Mouse (Mus musculus) forebrain, embryonic 15.5 days (tissue): ENCODE results near the gene Il16. TPM values are rescaled to one million over a fixed set of nuclear protein-coding genes. Genes with fewer than 3 reads are reported as not detected.
"Not testable (repeated sequence)": the region's sequence is repeated elsewhere in the genome, so short reads cannot be mapped to it uniquely, and the experiment has no call there.

Source experiments
- ATAC-seq: fragments of 200-750 bp; cut with Nextera tagmentation; replicated peaks from 2 replicates; pipeline ENCODE4 v1.8.0; 2017; ENCODE audit warnings: mild to moderate bottlenecking, moderate TSS enrichment, moderate library complexity
- H3K27ac ChIP-seq: fragments of 300-500 bp; sonication (generic); replicated peaks from 2 replicates; pipeline ENCODE4 v1.5.1; 2015; ENCODE audit warnings: mild to moderate bottlenecking, inconsistent platforms
- H3K27me3 ChIP-seq: fragments of 300-500 bp; sonication (generic); 2 replicates; pipeline ENCODE4 v1.6.1; 2015; ENCODE audit warnings: inconsistent platforms
- H3K36me3 ChIP-seq: fragments of 300-500 bp; sonication (generic); 2 replicates; pipeline ENCODE4 v1.6.1; 2015; ENCODE audit warnings: mild to moderate bottlenecking, inconsistent platforms
- H3K4me1 ChIP-seq: fragments of 300-500 bp; sonication (generic); 2 replicates; pipeline ENCODE4 v1.6.1; 2015; ENCODE audit warnings: inconsistent platforms
- H3K4me2 ChIP-seq: fragments of 300-500 bp; sonication (generic); replicated peaks from 2 replicates; pipeline ENCODE4 v1.6.1; 2015; ENCODE audit warnings: mild to moderate bottlenecking, inconsistent platforms
- H3K4me3 ChIP-seq: fragments of 300-500 bp; sonication (generic); 2 replicates; pipeline ENCODE4 v1.5.1; 2015; ENCODE audit warnings: mild to moderate bottlenecking, inconsistent platforms
- H3K9ac ChIP-seq: fragments of 300-500 bp; sonication (generic); replicated peaks from 2 replicates; pipeline ENCODE4 v1.6.1; 2015; ENCODE audit warnings: mild to moderate bottlenecking, inconsistent platforms
- H3K9me3 ChIP-seq: fragments of 300-500 bp; sonication (generic); 2 replicates; pipeline ENCODE4 v1.6.1; 2016; ENCODE audit warnings: inconsistent platforms
- WGBS: fragments of 180-500 bp; shearing (Covaris S2); methylation state at CpG from one replicate; pipeline ENCODE4 v1.1.7; 2015; ENCODE audit warnings: mixed read lengths; 5-methylcytosine and 5-hydroxymethylcytosine counted together
- polyA plus RNA-seq: library from polyadenylated mRNA; unstranded; fragments of >200 nt; fragmentation: Nextera tagmentation; extraction: Ambion mirVana; gene quantifications from 2 replicates; pipeline ENCODE4 v1.2.1, GENCODE M21; 2015

Il16 gene
- polyA plus RNA-seq, 1 experiment from 2014 or later, result 1.0 TPM

- no peak for ATAC-seq
- H3K4me2 ChIP-seq, result no peak overlapping the region
- no peak overlapping the region for H3K9ac ChIP-seq
- H3K27ac ChIP-seq, result no peak overlapping the region
- no peaks in the 10 kb centered on the region for H3K4me1 ChIP-seq
- WGBS, result 66% methylated on average over 1 of the region's 1 CpGs
- H3K36me3 ChIP-seq, result no peaks in the 10 kb centered on the region
- H3K9me3 ChIP-seq, result no peaks in the 10 kb centered on the region
- no peaks in the 10 kb centered on the region for H3K27me3 ChIP-seq
- no peak overlapping the region for H3K4me3 ChIP-seq
These were observed 31.9 kb downstream of the Il16 start for GRCm38 (mm10) chr7:83713639-83714038.

GRCm38 (mm10) chr7:83711676-83712259 lies 33.8 kb downstream of the Il16 start:
- not testable (repeated sequence) for H3K9me3 ChIP-seq, H3K4me1 ChIP-seq, H3K9ac ChIP-seq, H3K27ac ChIP-seq, ATAC-seq, H3K27me3 ChIP-seq, H3K4me3 ChIP-seq, H3K4me2 ChIP-seq, H3K36me3 ChIP-seq
- WGBS, result 81% methylated on average over 10 of the region's 10 CpGs

GRCm38 (mm10) chr7:83703046-83703775 lies 42.3 kb downstream of the Il16 start:
- H3K4me3 ChIP-seq, result no peak overlapping the region
- no peak overlapping the region for H3K4me2 ChIP-seq
- H3K36me3 ChIP-seq, result no peaks in the 10 kb centered on the region
- H3K9ac ChIP-seq, result no peak overlapping the region
- H3K27me3 ChIP-seq, result no peaks in the 10 kb centered on the region
- H3K27ac ChIP-seq, result no peak overlapping the region
- no peaks in the 10 kb centered on the region for H3K9me3 ChIP-seq
- H3K4me1 ChIP-seq, result no peaks in the 10 kb centered on the region
- WGBS, result 69% methylated on average over 9 of the region's 9 CpGs
- ATAC-seq, result no peak

- ATAC-seq, result no peak
- Histone ChIP-seq H3K27ac (no peak overlapping the region), H3K27me3 (no peaks in the 10 kb centered on the region), H3K9ac (no peak overlapping the region), H3K36me3 (no peaks in the 10 kb centered on the region), H3K4me2 (no peak overlapping the region), H3K9me3 (no peaks in the 10 kb centered on the region), H3K4me1 (no peaks in the 10 kb centered on the region), H3K4me3 (no peak overlapping the region)
- WGBS, result 91% methylated on average over 6 of the region's 6 CpGs
These were observed 46.3 kb downstream of the Il16 start for GRCm38 (mm10) chr7:83699066-83699745.

GRCm38 (mm10) chr7:83695449-83696212 lies 49.9 kb downstream of the Il16 start:
- no peaks in the 10 kb centered on the region for H3K36me3 ChIP-seq
- H3K27ac ChIP-seq, result no peak overlapping the region
- no peak overlapping the region for H3K4me3 ChIP-seq
- H3K27me3 ChIP-seq, result no peaks in the 10 kb centered on the region
- no peak overlapping the region for H3K4me2 ChIP-seq
- ATAC-seq, result 0 out of 2 replicates have a peak, but pooled peaks have one; percentile 11
- no peak overlapping the region for H3K9ac ChIP-seq
- no peaks in the 10 kb centered on the region for H3K4me1 ChIP-seq
- H3K9me3 ChIP-seq, result no peaks in the 10 kb centered on the region
- 31% methylated on average over 6 of the region's 6 CpGs for WGBS

- no peaks in the 10 kb centered on the region for H3K36me3 ChIP-seq
- H3K9me3 ChIP-seq, result no peaks in the 10 kb centered on the region
- no peaks in the 10 kb centered on the region for H3K27me3 ChIP-seq
- H3K4me2 ChIP-seq, result no peak overlapping the region
- H3K9ac ChIP-seq, result no peak overlapping the region
- WGBS, result 55% methylated on average over 6 of the region's 6 CpGs
- H3K4me1 ChIP-seq, result no peaks in the 10 kb centered on the region
- no peak overlapping the region for H3K4me3 ChIP-seq
- ATAC-seq, result no peak
- no peak overlapping the region for H3K27ac ChIP-seq
These were observed 62.8 kb downstream of the Il16 start for GRCm38 (mm10) chr7:83682640-83683274.

- H3K27ac ChIP-seq, result no peak overlapping the region
These were observed 67.0 kb downstream of the Il16 start for GRCm38 (mm10) chr7:83678506-83678905.

GRCm38 (mm10) chr7:83677296-83677695 lies 68.2 kb downstream of the Il16 start:
- no peak for ATAC-seq
- Histone ChIP-seq H3K4me3 (no peak overlapping the region), H3K36me3 (no peaks in the 10 kb centered on the region), H3K4me1 (no peaks in the 10 kb centered on the region), H3K9ac (no peak overlapping the region), H3K27me3 (no peaks in the 10 kb centered on the region), H3K4me2 (no peak overlapping the region), H3K27ac (no peak overlapping the region), H3K9me3 (no peaks in the 10 kb centered on the region)
- WGBS, result 89% methylated on average over 3 of the region's 3 CpGs

More at GRCm38 (mm10) chr7:83678506-83678905, 67.0 kb downstream of the Il16 start:
- no peak for ATAC-seq
- Histone ChIP-seq H3K9me3 (no peaks in the 10 kb centered on the region), H3K4me2 (no peak overlapping the region), H3K4me3 (no peak overlapping the region), H3K4me1 (no peaks in the 10 kb centered on the region), H3K36me3 (no peaks in the 10 kb centered on the region), H3K27me3 (no peaks in the 10 kb centered on the region), H3K9ac (no peak overlapping the region)
- WGBS, result 90% methylated on average over 4 of the region's 4 CpGs

GRCm38 (mm10) chr7:83675545-83676254 lies 69.8 kb downstream of the Il16 start:
- no peaks in the 10 kb centered on the region for H3K36me3 ChIP-seq
- H3K4me3 ChIP-seq, result no peak overlapping the region
- 36% methylated on average over 5 of the region's 5 CpGs for WGBS
- no peak overlapping the region for H3K27ac ChIP-seq
- no peaks in the 10 kb centered on the region for H3K9me3 ChIP-seq
- H3K9ac ChIP-seq, result no peak overlapping the region
- no peak overlapping the region for H3K4me2 ChIP-seq
- no peaks in the 10 kb centered on the region for H3K27me3 ChIP-seq
- no peaks in the 10 kb centered on the region for H3K4me1 ChIP-seq
- ATAC-seq, result no peak

- 92% methylated on average over 6 of the region's 6 CpGs for WGBS
- ATAC-seq, result no peak
- no peaks in the 10 kb centered on the region for H3K27me3 ChIP-seq
These were observed 74.0 kb downstream of the Il16 start for GRCm38 (mm10) chr7:83671573-83671972.

GRCm38 (mm10) chr7:83668724-83669123 lies 76.8 kb downstream of the Il16 start:
- ATAC-seq, result peak; percentile 67
- H3K9me3 ChIP-seq, result no peaks in the 10 kb centered on the region
- WGBS, result 0% methylated on average over 1 of the region's 1 CpGs

More at GRCm38 (mm10) chr7:83671573-83671972, 74.0 kb downstream of the Il16 start:
- Histone ChIP-seq H3K9ac (no peak overlapping the region), H3K4me2 (no peak overlapping the region), H3K36me3 (no peaks in the 10 kb centered on the region), H3K4me3 (no peak overlapping the region), H3K27ac (no peak overlapping the region), H3K4me1 (no peaks in the 10 kb centered on the region), H3K9me3 (no peaks in the 10 kb centered on the region)

More at GRCm38 (mm10) chr7:83668724-83669123, 76.8 kb downstream of the Il16 start:
- Histone ChIP-seq H3K9ac (no peak overlapping the region), H3K27ac (no peak overlapping the region), H3K4me1 (no peaks in the 10 kb centered on the region), H3K4me3 (no peak overlapping the region), H3K4me2 (no peak overlapping the region), H3K36me3 (no peaks in the 10 kb centered on the region), H3K27me3 (no peaks in the 10 kb centered on the region)
